8 mouse cellular contexts compared by ENCODE assay signal in genomic region chr9:70011537-70012407, GRCm38 (mm10). TPM values are rescaled to one million over a fixed set of nuclear protein-coding genes. Genes with fewer than 3 reads are reported as not detected.
DNase-seq lines count a peak whose midpoint lies in the region; ATAC-seq lines count a peak whose summit lies in the region.

No protein-coding gene starts in this region.

- peak overlapping the region; percentile 61 for H3K4me2 ChIP-seq in kidney, embryonic 15.5 days
- H3K4me2 ChIP-seq in embryonic facial prominence, embryonic 11.5 days (ENCODE audit: low read depth, low read length): peak overlapping the region; percentile 29
- H3K4me2 ChIP-seq in hindbrain, embryonic 16.5 days (ENCODE audit: low read length): peak overlapping the region; percentile 67
- H3K4me2 ChIP-seq in midbrain, embryonic 15.5 days: peak overlapping the region; percentile 75

- peaks cover 25% of the 10 kb centered on the region for H3K4me1 ChIP-seq in kidney, embryonic 15.5 days
- H3K4me1 ChIP-seq in embryonic facial prominence, embryonic 11.5 days (ENCODE audit: control insufficient read depth, insufficient read depth, low read length): no peaks in the 10 kb centered on the region
- H3K4me1 ChIP-seq in hindbrain, embryonic 16.5 days (ENCODE audit: control insufficient read depth, insufficient read depth, low read depth, low read length): peaks cover 14% of the 10 kb centered on the region
- peaks cover 23% of the 10 kb centered on the region for H3K4me1 ChIP-seq in midbrain, embryonic 15.5 days

- WGBS in kidney, embryonic 15.5 days: 58% methylated on average over 14 of the region's 14 CpGs
- 65% methylated on average over 14 of the region's 14 CpGs for WGBS in embryonic facial prominence, embryonic 11.5 days
- 62% methylated on average over 14 of the region's 14 CpGs for WGBS in hindbrain, embryonic 16.5 days
- WGBS in midbrain, embryonic 15.5 days: 63% methylated on average over 14 of the region's 14 CpGs

- peaks cover 53% of the 10 kb centered on the region for H3K36me3 ChIP-seq in kidney, embryonic 15.5 days
- peaks cover 7% of the 10 kb centered on the region for H3K36me3 ChIP-seq in embryonic facial prominence, embryonic 11.5 days (replicated peaks; ENCODE audit: control insufficient read depth, insufficient read depth, low read depth, low read length)
- peaks cover 18% of the 10 kb centered on the region for H3K36me3 ChIP-seq in hindbrain, embryonic 16.5 days (ENCODE audit: control insufficient read depth, insufficient read depth, low read length)
- peaks cover 19% of the 10 kb centered on the region; the same call in 1 of the 2 replicates for H3K36me3 ChIP-seq in midbrain, embryonic 15.5 days (replicated peaks)

- peak overlapping the region; percentile 48 for H3K9ac ChIP-seq in kidney, embryonic 15.5 days
- no peak overlapping the region for H3K9ac ChIP-seq in embryonic facial prominence, embryonic 11.5 days (replicated peaks; ENCODE audit: low read length)
- peak overlapping the region; percentile 65 for H3K9ac ChIP-seq in hindbrain, embryonic 16.5 days (ENCODE audit: low read depth, low read length)
- H3K9ac ChIP-seq in midbrain, embryonic 15.5 days: peak overlapping the region; percentile 26; the same call in 1 of the 2 replicates

- H3K27me3 ChIP-seq in kidney, embryonic 15.5 days: no peaks in the 10 kb centered on the region
- no peaks in the 10 kb centered on the region for H3K27me3 ChIP-seq in embryonic facial prominence, embryonic 11.5 days (ENCODE audit: control insufficient read depth, insufficient read depth, low read length)
- no peaks in the 10 kb centered on the region for H3K27me3 ChIP-seq in hindbrain, embryonic 16.5 days (replicated peaks; ENCODE audit: control insufficient read depth, insufficient read depth, low read length)
- H3K27me3 ChIP-seq in midbrain, embryonic 15.5 days (replicated peaks): no peaks in the 10 kb centered on the region

- DNase-seq in kidney, postnatal 4 days: no peak
- no peak for DNase-seq in embryonic facial prominence, embryonic 11.5 days (ENCODE audit: low spot score)
- DNase-seq in cerebellum, postnatal 25 days: no peak
- no peak for DNase-seq in thymus, postnatal 4 days
- no peak for DNase-seq in cerebellum, adult 9-10 months

- H3K27ac ChIP-seq in kidney, embryonic 15.5 days: peak overlapping the region; percentile 94
- H3K27ac ChIP-seq in embryonic facial prominence, embryonic 11.5 days (replicated peaks; ENCODE audit: low read depth, low read length): no peak overlapping the region
- peak overlapping the region; percentile 95 for H3K27ac ChIP-seq in hindbrain, embryonic 16.5 days (ENCODE audit: low read depth, low read length)
- peak overlapping the region; percentile 91 for H3K27ac ChIP-seq in midbrain, embryonic 15.5 days

- peak; percentile 12; the same call in 1 of the 2 replicates for ATAC-seq in kidney, embryonic 15.5 days (replicated peaks; ENCODE audit: low FRiP score)
- ATAC-seq in embryonic facial prominence, embryonic 11.5 days (replicated peaks; ENCODE audit: insufficient number of reproducible peaks, low FRiP score, low TSS enrichment, low read depth): 0 out of 2 replicates have a peak, but pooled peaks have one; percentile 3
- ATAC-seq in hindbrain, embryonic 16.5 days: peak; percentile 40
- peak; percentile 53 for ATAC-seq in midbrain, embryonic 15.5 days (replicated peaks)

- peak overlapping the region; percentile 82 for H3K4me3 ChIP-seq in kidney, embryonic 15.5 days (replicated peaks)
- peak overlapping the region; percentile 68 for H3K4me3 ChIP-seq in embryonic facial prominence, embryonic 11.5 days (ENCODE audit: low read depth, low read length)
- peak overlapping the region; percentile 93 for H3K4me3 ChIP-seq in hindbrain, embryonic 16.5 days (ENCODE audit: low read length)
- H3K4me3 ChIP-seq in midbrain, embryonic 15.5 days: peak overlapping the region; percentile 73

- H3K9me3 ChIP-seq in kidney, embryonic 15.5 days (replicated peaks): no peaks in the 10 kb centered on the region
- H3K9me3 ChIP-seq in embryonic facial prominence, embryonic 11.5 days (replicated peaks; ENCODE audit: control insufficient read depth, low read length): no peaks in the 10 kb centered on the region
- no peaks in the 10 kb centered on the region for H3K9me3 ChIP-seq in hindbrain, embryonic 16.5 days (ENCODE audit: control insufficient read depth, low read length)
- no peaks in the 10 kb centered on the region for H3K9me3 ChIP-seq in midbrain, embryonic 15.5 days

RNA-seq across cellular contexts. Expression of gene Gtf2a2, which starts 0.6 kb away (rescaled TPM):
- polyA plus RNA-seq in kidney, embryonic 15.5 days (2015; fragmentation: Nextera tagmentation; extraction: Ambion mirVana): 183 and 204 TPM in 2 replicates
- polyA plus RNA-seq in embryonic facial prominence, embryonic 11.5 days (2014; fragmentation: Nextera tagmentation; extraction: Ambion mirVana): 226 and 246 TPM in 2 replicates
- polyA plus RNA-seq in hindbrain, embryonic 16.5 days (2015; fragmentation: Nextera tagmentation; extraction: Ambion mirVana): 171 and 196 TPM in 2 replicates
- polyA plus RNA-seq in midbrain, embryonic 15.5 days (2015; fragmentation: Nextera tagmentation; extraction: Ambion mirVana): 172 and 177 TPM in 2 replicates

RNA-seq across cellular contexts. Expression of gene Bnip2, which starts 22.5 kb away (rescaled TPM):
- 101 and 105 TPM in 2 replicates for polyA plus RNA-seq in kidney, embryonic 15.5 days (2015; fragmentation: Nextera tagmentation; extraction: Ambion mirVana)
- polyA plus RNA-seq in embryonic facial prominence, embryonic 11.5 days (2014; fragmentation: Nextera tagmentation; extraction: Ambion mirVana): 124 and 138 TPM in 2 replicates
- 61.7 and 71.2 TPM in 2 replicates for polyA plus RNA-seq in hindbrain, embryonic 16.5 days (2015; fragmentation: Nextera tagmentation; extraction: Ambion mirVana)
- polyA plus RNA-seq in midbrain, embryonic 15.5 days (2015; fragmentation: Nextera tagmentation; extraction: Ambion mirVana): 73.8 and 78.7 TPM in 2 replicates

RNA-seq across cellular contexts. Expression of gene Gcnt3, which starts 26.1 kb away (rescaled TPM):
- 1.3 and 2.3 TPM in 2 replicates for polyA plus RNA-seq in kidney, embryonic 15.5 days (2015; fragmentation: Nextera tagmentation; extraction: Ambion mirVana)
- not detected in 2 replicates for polyA plus RNA-seq in embryonic facial prominence, embryonic 11.5 days (2014; fragmentation: Nextera tagmentation; extraction: Ambion mirVana)
- polyA plus RNA-seq in hindbrain, embryonic 16.5 days (2015; fragmentation: Nextera tagmentation; extraction: Ambion mirVana): 0.05 TPM in 1 of 2 replicates, not detected in the other
- polyA plus RNA-seq in midbrain, embryonic 15.5 days (2015; fragmentation: Nextera tagmentation; extraction: Ambion mirVana): not detected in 2 replicates

Comparison
In these comparisons a context has a peak if more than half of its experiments do, and no peak if none do; other contexts are left out.
1. ATAC-seq: peak in every context shown above with its lines; median percentile 53 in midbrain, embryonic 15.5 days; 40 in hindbrain, embryonic 16.5 days; 12 in kidney, embryonic 15.5 days; 3 in embryonic facial prominence, embryonic 11.5 days.